15 mouse cellular contexts compared by ENCODE assay signal in genomic region chr17:86595526-86595925, GRCm38 (mm10).
"Had no signal": no experiment of that assay in that cellular context is flagged by ENCODE, and none has a peak within 500 bp of the region (broad histone marks: within the 10 kb centered on the region; RNA-seq: fewer than 3 reads in every experiment).

No protein-coding gene starts in this region.

- H3K4me2 ChIP-seq: kidney, embryonic 15.5 days; limb, embryonic 12.5 days; liver, embryonic 13.5 days; neural tube, embryonic 15.5 days; stomach, embryonic 15.5 days had no signal

- H3K4me1 ChIP-seq: liver, embryonic 13.5 days; midbrain, embryonic 10.5 days; stomach, embryonic 15.5 days had no signal

- H3K36me3 ChIP-seq: kidney, embryonic 15.5 days; limb, embryonic 12.5 days; liver, embryonic 13.5 days; midbrain, embryonic 10.5 days; neural tube, embryonic 15.5 days; stomach, embryonic 15.5 days had no signal

- H3K27me3 ChIP-seq: kidney, embryonic 15.5 days; limb, embryonic 12.5 days; liver, embryonic 13.5 days; neural tube, embryonic 15.5 days; stomach, embryonic 15.5 days had no signal

- H3K27ac ChIP-seq: kidney, embryonic 15.5 days; layer of hippocampus, adult 2 months; limb, embryonic 12.5 days; liver, embryonic 13.5 days; midbrain, embryonic 10.5 days; neural tube, embryonic 15.5 days; stomach, embryonic 15.5 days had no signal

- ATAC-seq: liver, postnatal 0 days had no signal

- DNase-seq: kidney, adult 2 months; kidney, postnatal 14 days; liver; liver, embryonic 13.5 days; liver, postnatal 0 days; midbrain, embryonic 14.5 days; thymus, adult 2 months; thymus, postnatal 25 days had no signal

- H3K9me3 ChIP-seq: kidney, embryonic 15.5 days; limb, embryonic 12.5 days; liver, embryonic 13.5 days; midbrain, embryonic 10.5 days; neural tube, embryonic 15.5 days; stomach, embryonic 15.5 days had no signal

- H3K9ac ChIP-seq: kidney, embryonic 15.5 days; limb, embryonic 12.5 days; liver, embryonic 13.5 days; liver, postnatal 0 days; neural tube, embryonic 15.5 days; stomach, embryonic 15.5 days had no signal

- H3K4me3 ChIP-seq: kidney, embryonic 15.5 days; layer of hippocampus, adult 2 months; limb, embryonic 12.5 days; liver, embryonic 13.5 days; midbrain, embryonic 10.5 days; myocyte; neural tube, embryonic 15.5 days; stomach, embryonic 15.5 days had no signal
